Mouse (Mus musculus) lung, adult 18-20 months (tissue): ENCODE results near the gene Ppp1r12b.
"Not testable (repeated sequence)": the region's sequence is repeated elsewhere in the genome, so short reads cannot be mapped to it uniquely, and the experiment has no call there.

ENCODE experiments used
- DNase-seq, 2 experiments: peaks; one replicate each; pipeline ENCODE4 v3.0.0; 2022; ENCODE audit warnings: mixed read lengths in 2 of 2

The Ppp1r12b gene

GRCm38 (mm10) chr1:134847851-134848250 is 107.9 kb downstream of the Ppp1r12b start:
- DNase-seq: no peak

DNA sequence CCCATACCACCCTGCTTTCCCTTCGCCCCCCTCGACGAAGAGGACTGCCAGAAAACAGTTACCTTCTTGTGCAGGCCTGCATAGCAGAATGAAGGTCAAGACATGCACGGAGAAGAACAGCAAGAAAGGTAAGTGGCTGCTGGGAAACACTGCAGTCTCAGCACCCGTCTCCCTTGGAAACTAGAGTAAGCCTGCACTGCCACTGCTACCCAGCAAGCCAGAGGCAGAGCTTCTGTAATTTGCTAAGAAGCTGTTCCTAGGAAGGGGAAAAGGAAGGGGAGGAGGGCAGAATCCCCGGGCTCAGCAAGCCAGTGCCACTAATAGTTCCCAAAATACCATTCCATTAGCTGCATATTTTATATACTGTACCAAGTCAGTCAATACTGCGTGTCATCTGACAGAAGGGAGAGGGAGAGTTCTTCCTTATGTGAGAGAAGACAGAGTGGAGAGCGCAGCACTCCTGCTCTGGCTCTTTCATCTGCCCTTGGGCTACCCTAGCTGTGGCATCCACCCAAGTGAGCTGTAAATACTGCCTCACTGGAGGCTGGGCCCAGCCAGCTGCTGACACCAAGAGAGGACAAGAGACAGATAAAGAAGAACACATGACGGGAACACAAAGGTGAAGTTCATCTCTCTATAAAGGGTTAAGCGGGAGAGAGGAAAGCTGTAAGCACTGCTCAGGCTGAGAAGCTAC is 109.3 kb downstream of the Ppp1r12b start:
- DNase-seq: no peak

DNA sequence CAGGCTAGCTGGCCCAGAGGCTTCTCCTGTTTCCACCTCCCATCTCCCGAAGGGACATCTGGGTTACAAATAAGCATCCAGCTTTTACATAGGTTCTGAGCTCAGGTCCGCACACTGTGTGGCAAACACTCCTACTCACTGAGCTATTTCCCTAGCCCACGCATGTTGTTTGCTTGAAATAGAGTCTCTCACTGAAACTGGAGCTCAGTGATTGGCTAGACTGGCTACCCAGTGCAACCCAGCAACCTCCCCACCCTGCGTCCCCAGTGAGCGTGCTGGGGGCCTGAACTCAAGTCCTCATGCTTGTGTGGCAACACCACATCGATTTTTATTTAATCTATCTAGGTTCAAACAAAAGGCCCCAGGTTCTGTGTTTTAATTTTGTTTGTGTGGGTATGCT is 112.4 kb downstream of the Ppp1r12b start:
- no peak for DNase-seq

DNA sequence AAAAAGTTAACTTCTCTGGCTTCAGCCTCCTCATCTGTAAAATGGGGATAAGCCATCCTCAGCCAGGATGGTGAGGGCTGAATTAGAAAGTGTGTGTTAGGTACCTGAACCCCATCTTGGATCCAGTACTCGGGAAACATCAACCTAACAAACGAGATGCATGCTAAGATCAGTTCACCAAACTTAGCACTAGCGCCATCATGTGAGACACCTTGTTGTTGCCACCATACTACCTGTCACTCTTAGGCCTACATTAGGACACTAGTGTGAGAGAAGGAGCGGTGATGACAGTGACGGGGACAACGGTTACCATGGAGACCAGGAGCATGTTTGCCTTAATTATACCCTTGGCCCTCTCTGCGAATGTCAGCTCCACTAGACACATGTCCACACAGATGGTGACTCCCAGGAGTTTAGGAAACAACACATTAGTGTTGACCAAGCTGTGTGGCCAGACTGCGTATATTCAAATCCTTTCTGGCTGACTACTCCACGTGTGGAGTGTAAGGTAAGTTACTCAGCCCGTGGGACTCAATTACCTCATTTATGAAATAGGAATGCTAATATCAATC is 118.7 kb downstream of the Ppp1r12b start:
- DNase-seq: no peak

- not testable (repeated sequence) for DNase-seq
These were observed 124.9 kb downstream of the Ppp1r12b start for GRCm38 (mm10) chr1:134830881-134831280.

DNA sequence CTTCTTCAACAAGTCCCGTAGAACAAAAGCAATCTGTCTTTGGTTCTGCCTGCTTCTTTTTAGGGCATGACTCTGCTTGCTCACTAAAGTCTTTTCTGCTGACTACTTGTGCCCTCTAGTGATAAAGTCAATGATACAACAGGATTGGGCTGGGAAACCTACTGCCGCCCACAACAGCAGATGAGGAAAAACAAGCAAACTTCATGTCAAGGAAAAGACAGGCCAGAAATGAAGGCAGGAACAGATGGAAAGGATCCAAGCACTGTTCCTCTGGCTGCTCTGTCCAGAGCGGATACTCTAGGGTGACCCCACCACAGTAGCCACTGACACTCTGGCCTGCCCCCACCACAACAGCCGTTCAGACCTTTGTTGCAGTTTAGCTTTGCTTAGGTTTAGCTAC is 126.1 kb downstream of the Ppp1r12b start:
- peak in 1 of 2 experiments; percentile 33 for DNase-seq

DNA sequence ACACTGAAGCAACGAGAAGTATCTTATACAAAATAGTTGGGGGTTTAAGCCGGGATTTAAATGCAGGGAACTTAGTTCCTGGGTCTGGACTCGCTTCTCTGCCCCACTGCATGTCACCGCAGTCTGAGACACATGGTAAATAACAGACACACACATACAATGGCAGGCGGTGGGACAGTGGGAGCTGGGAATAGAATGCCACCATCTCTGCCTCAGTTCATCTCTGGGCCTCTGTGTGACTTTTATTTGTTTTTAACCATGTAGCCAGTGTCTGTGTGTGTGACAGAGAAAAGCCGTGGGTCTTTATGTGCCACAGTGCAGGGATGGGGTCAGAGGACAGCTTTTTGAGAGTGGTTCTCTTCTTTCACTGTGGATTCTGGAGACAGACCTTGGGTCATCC is 130.8 kb downstream of the Ppp1r12b start:
- no peak for DNase-seq

DNA sequence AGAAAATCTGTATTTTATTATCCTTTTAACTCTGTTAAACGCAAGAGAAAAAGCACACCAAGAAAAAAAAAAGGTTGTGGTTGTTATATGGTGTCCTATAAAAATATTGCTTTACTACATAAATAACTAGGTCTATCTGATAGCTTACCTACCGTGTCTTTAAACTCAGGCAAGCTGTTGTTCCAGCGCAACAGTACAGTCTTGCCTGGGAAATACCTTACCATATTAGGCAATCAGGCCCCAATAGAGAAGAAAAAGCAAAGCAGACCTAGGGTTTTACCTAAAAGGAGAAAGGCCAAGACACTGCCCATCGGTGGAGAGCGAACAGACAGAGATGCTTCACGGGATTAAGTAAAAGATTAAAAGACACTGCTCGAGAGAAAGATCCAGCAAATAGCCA is 131.9 kb downstream of the Ppp1r12b start:
- no peak for DNase-seq

- DNase-seq: no peak
These were observed 132.4 kb downstream of the Ppp1r12b start for GRCm38 (mm10) chr1:134823323-134823722.

DNA sequence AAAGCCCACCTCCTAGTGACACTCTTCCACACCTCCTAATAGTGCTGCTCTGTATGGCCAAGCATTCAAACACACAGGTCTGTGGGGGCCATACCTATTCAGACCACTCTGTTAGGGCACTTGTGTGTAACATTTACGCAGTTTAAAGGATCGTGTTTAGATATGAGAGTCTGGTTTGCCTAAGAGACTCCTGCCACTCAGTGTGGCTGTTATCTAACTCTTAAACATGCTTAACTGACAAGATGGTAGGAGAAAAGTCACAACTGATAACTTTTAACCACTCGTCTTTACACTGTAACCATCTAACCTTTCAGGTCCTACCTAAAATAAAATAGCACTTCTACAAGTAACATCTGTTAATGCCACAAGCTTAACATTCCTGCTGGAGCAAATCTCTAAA is 134.9 kb downstream of the Ppp1r12b start:
- no peak for DNase-seq

DNA sequence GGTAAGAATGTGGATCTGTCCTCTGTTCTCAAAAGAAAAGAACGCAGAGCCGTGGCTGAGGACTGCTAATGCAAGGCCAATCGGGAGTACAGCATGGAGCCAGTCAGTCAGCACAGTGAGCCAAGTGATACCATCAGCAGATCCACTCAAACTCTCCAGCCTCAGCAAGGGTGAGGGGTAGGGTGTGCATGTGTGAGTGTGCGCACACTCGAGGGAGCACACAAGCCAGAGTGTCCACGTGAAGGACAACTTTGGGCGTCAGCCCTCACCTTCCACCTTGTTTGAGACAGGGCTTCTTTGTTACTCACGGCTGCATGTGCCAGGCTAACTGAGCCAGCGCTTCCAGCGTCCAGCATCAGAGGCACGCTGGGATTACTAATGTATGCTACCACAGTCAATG is 136.5 kb downstream of the Ppp1r12b start:
- no peak for DNase-seq

- no peak for DNase-seq
These were observed 137.0 kb downstream of the Ppp1r12b start for GRCm38 (mm10) chr1:134818716-134819115.

GRCm38 (mm10) chr1:134817916-134818595 is 137.7 kb downstream of the Ppp1r12b start:
- DNase-seq: no peak

- no peak for DNase-seq
These were observed 138.6 kb downstream of the Ppp1r12b start for GRCm38 (mm10) chr1:134817120-134817519.

- peak; percentile 84 to 89 for DNase-seq
These were observed 139.1 kb downstream of the Ppp1r12b start for GRCm38 (mm10) chr1:134816617-134817016.

DNA sequence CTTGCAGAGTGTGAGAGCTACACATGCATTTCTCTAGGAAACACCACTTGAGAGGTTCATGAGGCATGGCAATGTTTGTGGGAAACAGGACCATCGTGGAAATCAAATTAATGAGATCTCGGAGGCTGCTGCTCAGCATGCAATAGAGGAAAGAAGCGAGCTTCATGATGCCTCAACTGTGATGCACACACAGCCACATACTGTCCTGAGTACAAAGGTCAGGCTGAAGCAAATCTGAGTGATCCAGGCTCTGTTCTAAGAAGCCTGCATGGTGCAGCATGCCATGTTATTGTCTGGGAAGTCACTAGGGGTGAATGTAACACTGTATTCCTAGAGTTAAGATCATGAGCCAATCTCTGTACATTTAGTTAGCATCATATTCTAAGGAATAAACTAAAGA is 140.0 kb downstream of the Ppp1r12b start:
- no peak for DNase-seq

- no peak for DNase-seq
These were observed 150.3 kb downstream of the Ppp1r12b start for GRCm38 (mm10) chr1:134805471-134805870.

GRCm38 (mm10) chr1:134804373-134804772 is 151.4 kb downstream of the Ppp1r12b start:
- peak in 1 of 2 experiments; percentile 34 for DNase-seq

GRCm38 (mm10) chr1:134803286-134804117 is 152.2 kb downstream of the Ppp1r12b start:
- DNase-seq: peak; percentile 74 to 85

- no peak for DNase-seq
These were observed 154.0 kb downstream of the Ppp1r12b start for GRCm38 (mm10) chr1:134801758-134802157.

- DNase-seq: no peak
These were observed 159.2 kb downstream of the Ppp1r12b start for GRCm38 (mm10) chr1:134796536-134796935.

- no peak for DNase-seq
These were observed 159.7 kb downstream of the Ppp1r12b start for GRCm38 (mm10) chr1:134796076-134796475.

DNA sequence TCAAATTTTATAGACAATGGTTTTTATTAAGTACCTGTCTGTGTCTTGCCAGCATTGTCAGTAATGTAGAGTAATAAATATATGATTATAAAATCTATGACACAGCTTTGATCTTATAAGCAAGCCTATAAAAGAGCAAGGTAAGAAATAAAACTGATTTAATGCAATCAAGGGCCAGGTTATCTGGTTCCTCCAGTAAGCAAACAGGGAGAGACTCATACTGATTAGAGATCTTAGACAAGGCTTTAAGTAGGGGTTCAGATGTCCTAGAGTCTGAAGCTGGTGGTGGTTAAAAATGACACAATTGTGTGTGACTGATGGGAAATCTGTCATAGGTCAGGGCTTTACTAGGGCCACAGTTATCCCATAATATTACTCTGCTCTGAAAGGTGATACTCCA is 164.3 kb downstream of the Ppp1r12b start:
- DNase-seq: no peak
